Mouse (Mus musculus) CH12.LX (cell line): ENCODE data around the gene Phb.

ENCODE experiments used
- CHD1 ChIP-seq: IDR thresholded peaks from 2 replicates; pipeline ENCODE4 v1.6.1; 2012; ENCODE audit warnings: low read depth, low read length, improper control_type of control experiment, inconsistent platforms
- CTCF ChIP-seq, 2 experiments: IDR thresholded peaks in 1 of 2; conservative IDR thresholded peaks in 1 of 2; 2 replicates each; pipeline ENCODE4 v1.5.1; 2011 to 2012; ENCODE audit warnings: low read depth in 2 of 2, low read length in 2 of 2, improper control_type of control experiment in 1 of 2, inconsistent platforms in 1 of 2, mild to moderate bottlenecking in 1 of 2, moderate library complexity in 1 of 2
- EP300 ChIP-seq: IDR thresholded peaks from 2 replicates; pipeline ENCODE4 v1.6.1; 2011; ENCODE audit warnings: low read length, improper control_type of control experiment
- ETS1 ChIP-seq: conservative IDR thresholded peaks from 2 replicates; pipeline ENCODE4 v1.6.1; 2012; ENCODE audit warnings: low read depth, mild to moderate bottlenecking, inconsistent platforms, low read length, improper control_type of control experiment, moderate library complexity
- MAZ ChIP-seq: IDR thresholded peaks from 2 replicates; pipeline ENCODE4 v1.6.1; 2012; ENCODE audit warnings: low read depth, mild to moderate bottlenecking, inconsistent platforms, low read length, improper control_type of control experiment, moderate library complexity
- MEF2A ChIP-seq: IDR thresholded peaks from 2 replicates; pipeline ENCODE4 v1.6.1; 2014; ENCODE audit warnings: low read depth, mild to moderate bottlenecking, inconsistent platforms, low read length, improper control_type of control experiment, borderline replicate concordance
- NELFE ChIP-seq: IDR thresholded peaks from 2 replicates; pipeline ENCODE4 v1.6.1; 2011; ENCODE audit warnings: low read depth, low read length, improper control_type of control experiment
- POLR2A ChIP-seq: IDR thresholded peaks from 2 replicates; pipeline ENCODE4 v1.6.1; 2011; ENCODE audit warnings: low read depth, mild to moderate bottlenecking, improper control_type of control experiment, low read length
- TBP ChIP-seq: conservative IDR thresholded peaks from 2 replicates; pipeline ENCODE4 v1.6.1; 2011; ENCODE audit warnings: low read depth, low read length, improper control_type of control experiment
- TCF12 ChIP-seq: IDR thresholded peaks from 2 replicates; pipeline ENCODE4 v1.6.1; 2014; ENCODE audit warnings: low read depth, mild to moderate bottlenecking, inconsistent platforms, low read length, improper control_type of control experiment
- UBTF ChIP-seq: IDR thresholded peaks from 2 replicates; pipeline ENCODE4 v1.6.1; 2012; ENCODE audit warnings: low read depth, mild to moderate bottlenecking, inconsistent platforms, low read length, improper control_type of control experiment, moderate library complexity

- no peak for TF ChIP-seq CTCF (conservative IDR thresholded peaks at IDR 0.05 in 1 of 2, IDR thresholded peaks at IDR 0.05 in 1 of 2; ENCODE audit: low read depth in 2 of 2, low read length in 2 of 2)
- TF ChIP-seq POLR2A = no peak
- TF ChIP-seq TBP = no peak
- TF ChIP-seq MAZ = no peak
- TF ChIP-seq CHD1 = no peak
- no peak for TF ChIP-seq EP300
- no peak for TF ChIP-seq MEF2A
- no peak for TF ChIP-seq UBTF
- TF ChIP-seq NELFE = no peak
- no peak for TF ChIP-seq ETS1
- no peak for TF ChIP-seq TCF12
Measured at GRCm38 (mm10) chr11:95714411-95714810, 47.7 kb downstream of the Phb start.
